31 mouse cellular contexts compared by ENCODE assay signal in genomic region chr6:48222971-48223370, GRCm38 (mm10).
"Had no signal": no experiment of that assay in that cellular context is flagged by ENCODE, and none has a peak within 500 bp of the region (broad histone marks: within the 10 kb centered on the region; RNA-seq: fewer than 3 reads in every experiment).

No protein-coding gene starts in this region.

- H3K9ac ChIP-seq: heart, embryonic 12.5 days; heart, embryonic 13.5 days; heart, embryonic 15.5 days; hindbrain, embryonic 12.5 days; hindbrain, embryonic 13.5 days; hindbrain, embryonic 14.5 days; hindbrain, embryonic 15.5 days; intestine, embryonic 15.5 days; kidney, embryonic 15.5 days had no signal

- DNase-seq: heart, postnatal 10 days; heart, postnatal 14 days; heart, postnatal 36 days; heart, postnatal 4 days; kidney, adult 11 months; kidney, adult 18-20 months; kidney, adult 2 months; kidney, adult 8-10 months; kidney, adult 9 months; kidney, postnatal 10 days; kidney, postnatal 14 days; kidney, postnatal 25 days; kidney, postnatal 36 days; kidney, postnatal 4 days; layer of hippocampus, adult 9-11 months; layer of hippocampus, postnatal 36 days had no signal

- H3K27me3 ChIP-seq: heart, embryonic 12.5 days; heart, embryonic 13.5 days; heart, embryonic 15.5 days; hindbrain, embryonic 12.5 days; hindbrain, embryonic 13.5 days; hindbrain, embryonic 15.5 days; intestine, embryonic 15.5 days; kidney, embryonic 15.5 days had no signal

- H3K4me3 ChIP-seq: heart, embryonic 12.5 days; heart, embryonic 13.5 days; heart, embryonic 15.5 days; hindbrain, embryonic 10.5 days; hindbrain, embryonic 12.5 days; hindbrain, embryonic 13.5 days; hindbrain, embryonic 15.5 days; intestine, embryonic 15.5 days; kidney, embryonic 15.5 days; layer of hippocampus, adult 2 months; left cerebral cortex, adult 2 months had no signal

- H3K9me3 ChIP-seq: heart, embryonic 12.5 days; heart, embryonic 13.5 days; heart, embryonic 15.5 days; hindbrain, embryonic 10.5 days; hindbrain, embryonic 12.5 days; hindbrain, embryonic 13.5 days; hindbrain, embryonic 15.5 days; intestine, embryonic 15.5 days; kidney, embryonic 15.5 days had no signal

- H3K4me2 ChIP-seq: heart, embryonic 11.5 days; heart, embryonic 12.5 days; heart, embryonic 13.5 days; heart, embryonic 15.5 days; hindbrain, embryonic 12.5 days; hindbrain, embryonic 13.5 days; hindbrain, embryonic 14.5 days; hindbrain, embryonic 15.5 days; intestine, embryonic 15.5 days; kidney, embryonic 15.5 days had no signal

- H3K27ac ChIP-seq: heart, embryonic 13.5 days; heart, embryonic 15.5 days; hindbrain, embryonic 10.5 days; hindbrain, embryonic 12.5 days; hindbrain, embryonic 13.5 days; hindbrain, embryonic 14.5 days; hindbrain, embryonic 15.5 days; hindbrain, postnatal 0 days; intestine, embryonic 15.5 days; kidney, embryonic 15.5 days; kidney, postnatal 0 days; layer of hippocampus, adult 2 months; left cerebral cortex, adult 2 months had no signal

- H3K4me1 ChIP-seq: hindbrain, embryonic 10.5 days; hindbrain, embryonic 12.5 days; hindbrain, embryonic 13.5 days; hindbrain, embryonic 15.5 days; intestine, embryonic 15.5 days had no signal

- H3K36me3 ChIP-seq: heart, embryonic 12.5 days; heart, embryonic 13.5 days; heart, embryonic 15.5 days; hindbrain, embryonic 10.5 days; hindbrain, embryonic 12.5 days; hindbrain, embryonic 13.5 days; hindbrain, embryonic 15.5 days; intestine, embryonic 15.5 days; kidney, embryonic 15.5 days had no signal
